Mouse (Mus musculus): ENCODE measurements at regions not wholly inside any gene's neighbourhood (a gene's known extent, or its start where the extent isn't known, plus 50 kb on each side); places are given as distances from the start of the nearest gene placed in this dataset.

GRCm38 (mm10) chr11:64754076-64754475 is 224.8 kb upstream of the Elac2 start:
- Histone ChIP-seq H3K4me2 (replicated peaks; ENCODE audit: low read depth, low read length) (no peak overlapping the region), H3K9ac (replicated peaks; ENCODE audit: low read length) (no peak overlapping the region), H3K27me3 (ENCODE audit: insufficient read depth, low read length) (no peaks in the 10 kb centered on the region), H3K4me3 (ENCODE audit: low read length) (no peak overlapping the region), H3K4me1 (ENCODE audit: insufficient read depth, low read length) (no peaks in the 10 kb centered on the region), H3K27ac (ENCODE audit: low read length) (no peak overlapping the region), H3K36me3 (ENCODE audit: insufficient read depth, low read length) (no peaks in the 10 kb centered on the region), H3K9me3 (ENCODE audit: low read length) (no peaks in the 10 kb centered on the region)
- no peak for ATAC-seq (ENCODE audit: low FRiP score, low TSS enrichment)
- 46% methylated on average over 5 of the region's 5 CpGs for WGBS

- Histone ChIP-seq H3K27ac (ENCODE audit: low read length) (no peak overlapping the region), H3K4me3 (ENCODE audit: low read length) (no peak overlapping the region), H3K36me3 (ENCODE audit: insufficient read depth, low read length) (no peaks in the 10 kb centered on the region), H3K4me2 (replicated peaks; ENCODE audit: low read depth, low read length) (no peak overlapping the region), H3K9me3 (ENCODE audit: low read length) (no peaks in the 10 kb centered on the region), H3K27me3 (ENCODE audit: insufficient read depth, low read length) (no peaks in the 10 kb centered on the region), H3K4me1 (ENCODE audit: insufficient read depth, low read length) (no peaks in the 10 kb centered on the region), H3K9ac (replicated peaks; ENCODE audit: low read length) (no peak overlapping the region)
- no peak for ATAC-seq (ENCODE audit: low FRiP score, low TSS enrichment)
- 88% methylated on average over 1 of the region's 1 CpGs for WGBS
These were observed 223.3 kb upstream of the Elac2 start for GRCm38 (mm10) chr11:64755563-64755962.

- Histone ChIP-seq H3K4me3 (ENCODE audit: low read length) (no peak overlapping the region), H3K9ac (replicated peaks; ENCODE audit: low read length) (no peak overlapping the region), H3K4me1 (ENCODE audit: insufficient read depth, low read length) (no peaks in the 10 kb centered on the region), H3K36me3 (ENCODE audit: insufficient read depth, low read length) (no peaks in the 10 kb centered on the region), H3K9me3 (ENCODE audit: low read length) (no peaks in the 10 kb centered on the region), H3K27me3 (ENCODE audit: insufficient read depth, low read length) (no peaks in the 10 kb centered on the region), H3K27ac (ENCODE audit: low read length) (no peak overlapping the region), H3K4me2 (replicated peaks; ENCODE audit: low read depth, low read length) (no peak overlapping the region)
- no peak for ATAC-seq (ENCODE audit: low FRiP score, low TSS enrichment)
- WGBS, result 86% methylated on average over 3 of the region's 3 CpGs
These were observed 218.2 kb upstream of the Elac2 start for GRCm38 (mm10) chr11:64760626-64761025.

GRCm38 (mm10) chr11:64762755-64763154 is 216.1 kb upstream of the Elac2 start:
- Histone ChIP-seq H3K27me3 (ENCODE audit: insufficient read depth, low read length) (no peaks in the 10 kb centered on the region), H3K4me2 (replicated peaks; ENCODE audit: low read depth, low read length) (no peak overlapping the region), H3K36me3 (ENCODE audit: insufficient read depth, low read length) (no peaks in the 10 kb centered on the region), H3K4me3 (ENCODE audit: low read length) (no peak overlapping the region), H3K9ac (replicated peaks; ENCODE audit: low read length) (no peak overlapping the region), H3K27ac (ENCODE audit: low read length) (no peak overlapping the region), H3K4me1 (ENCODE audit: insufficient read depth, low read length) (no peaks in the 10 kb centered on the region), H3K9me3 (ENCODE audit: low read length) (no peaks in the 10 kb centered on the region)
- no peak for ATAC-seq (ENCODE audit: low FRiP score, low TSS enrichment)
- WGBS, result 67% methylated on average over 3 of the region's 3 CpGs

- Histone ChIP-seq H3K36me3 (ENCODE audit: insufficient read depth, low read length) (no peaks in the 10 kb centered on the region), H3K4me3 (ENCODE audit: low read length) (no peak overlapping the region), H3K4me1 (ENCODE audit: insufficient read depth, low read length) (no peaks in the 10 kb centered on the region), H3K9ac (replicated peaks; ENCODE audit: low read length) (no peak overlapping the region), H3K27ac (ENCODE audit: low read length) (no peak overlapping the region), H3K4me2 (replicated peaks; ENCODE audit: low read depth, low read length) (no peak overlapping the region), H3K9me3 (ENCODE audit: low read length) (no peaks in the 10 kb centered on the region), H3K27me3 (ENCODE audit: insufficient read depth, low read length) (no peaks in the 10 kb centered on the region)
- no peak for ATAC-seq (ENCODE audit: low FRiP score, low TSS enrichment)
- 38% methylated on average over 6 of the region's 6 CpGs for WGBS
These were observed 214.8 kb upstream of the Elac2 start for GRCm38 (mm10) chr11:64764056-64764455.

GRCm38 (mm10) chr11:64776691-64777090 is 202.1 kb upstream of the Elac2 start:
- Histone ChIP-seq H3K4me1 (ENCODE audit: insufficient read depth, low read length) (no peaks in the 10 kb centered on the region), H3K36me3 (ENCODE audit: insufficient read depth, low read length) (no peaks in the 10 kb centered on the region), H3K27me3 (ENCODE audit: insufficient read depth, low read length) (no peaks in the 10 kb centered on the region), H3K4me3 (ENCODE audit: low read length) (no peak overlapping the region), H3K9me3 (ENCODE audit: low read length) (no peaks in the 10 kb centered on the region), H3K4me2 (replicated peaks; ENCODE audit: low read depth, low read length) (no peak overlapping the region), H3K27ac (ENCODE audit: low read length) (no peak overlapping the region), H3K9ac (replicated peaks; ENCODE audit: low read length) (no peak overlapping the region)
- ATAC-seq (ENCODE audit: low FRiP score, low TSS enrichment), result no peak
- WGBS, result 86% methylated on average over 5 of the region's 5 CpGs

GRCm38 (mm10) chr11:64800246-64801121 is 178.4 kb upstream of the Elac2 start:
- no peaks in the 10 kb centered on the region for H3K36me3 ChIP-seq (ENCODE audit: insufficient read depth, low read length)
- no peak for ATAC-seq (ENCODE audit: low FRiP score, low TSS enrichment)
- peaks cover 7% of the 10 kb centered on the region; the same call in 1 of the 2 replicates for H3K4me1 ChIP-seq (ENCODE audit: insufficient read depth, low read length)
- H3K4me3 ChIP-seq (ENCODE audit: low read length), result no peak overlapping the region
- no peak overlapping the region for H3K27ac ChIP-seq (ENCODE audit: low read length)
- 11% methylated on average over 21 of the region's 21 CpGs for WGBS
- no peaks in the 10 kb centered on the region for H3K27me3 ChIP-seq (ENCODE audit: insufficient read depth, low read length)
- no peaks in the 10 kb centered on the region for H3K9me3 ChIP-seq (ENCODE audit: low read length)
- H3K4me2 ChIP-seq (replicated peaks; ENCODE audit: low read depth, low read length), result peak overlapping the region; percentile 38
- no peak overlapping the region for H3K9ac ChIP-seq (replicated peaks; ENCODE audit: low read length)

GRCm38 (mm10) chr11:64801351-64801750 is 177.5 kb upstream of the Elac2 start:
- H3K9ac ChIP-seq (replicated peaks; ENCODE audit: low read length), result no peak overlapping the region
- H3K4me1 ChIP-seq (ENCODE audit: insufficient read depth, low read length), result peaks cover 7% of the 10 kb centered on the region; the same call in 1 of the 2 replicates
- peak overlapping the region; percentile 38 for H3K4me2 ChIP-seq (replicated peaks; ENCODE audit: low read depth, low read length)
- ATAC-seq (ENCODE audit: low FRiP score, low TSS enrichment), result peak; percentile 57; the same call in 1 of the 2 replicates
- H3K27me3 ChIP-seq (ENCODE audit: insufficient read depth, low read length), result no peaks in the 10 kb centered on the region
- no peak overlapping the region for H3K4me3 ChIP-seq (ENCODE audit: low read length)
- WGBS, result 11% methylated on average over 10 of the region's 10 CpGs
- H3K27ac ChIP-seq (ENCODE audit: low read length), result no peak overlapping the region
- no peaks in the 10 kb centered on the region for H3K36me3 ChIP-seq (ENCODE audit: insufficient read depth, low read length)
- H3K9me3 ChIP-seq (ENCODE audit: low read length), result no peaks in the 10 kb centered on the region

- no peak for ATAC-seq (ENCODE audit: low FRiP score, low TSS enrichment)
- Histone ChIP-seq H3K36me3 (ENCODE audit: insufficient read depth, low read length) (no peaks in the 10 kb centered on the region), H3K9ac (replicated peaks; ENCODE audit: low read length) (no peak overlapping the region), H3K4me1 (ENCODE audit: insufficient read depth, low read length) (peaks cover 7% of the 10 kb centered on the region; the same call in 1 of the 2 replicates), H3K27me3 (ENCODE audit: insufficient read depth, low read length) (no peaks in the 10 kb centered on the region), H3K27ac (ENCODE audit: low read length) (no peak overlapping the region), H3K4me2 (replicated peaks; ENCODE audit: low read depth, low read length) (no peak overlapping the region), H3K4me3 (ENCODE audit: low read length) (no peak overlapping the region), H3K9me3 (ENCODE audit: low read length) (no peaks in the 10 kb centered on the region)
- 78% methylated on average over 3 of the region's 3 CpGs for WGBS
These were observed 173.3 kb upstream of the Elac2 start for GRCm38 (mm10) chr11:64805567-64805966.

- Histone ChIP-seq H3K4me3 (ENCODE audit: low read length) (no peak overlapping the region), H3K9ac (replicated peaks; ENCODE audit: low read length) (no peak overlapping the region), H3K4me1 (ENCODE audit: insufficient read depth, low read length) (no peaks in the 10 kb centered on the region), H3K27me3 (ENCODE audit: insufficient read depth, low read length) (no peaks in the 10 kb centered on the region), H3K27ac (ENCODE audit: low read length) (no peak overlapping the region), H3K36me3 (ENCODE audit: insufficient read depth, low read length) (no peaks in the 10 kb centered on the region), H3K9me3 (ENCODE audit: low read length) (no peaks in the 10 kb centered on the region), H3K4me2 (replicated peaks; ENCODE audit: low read depth, low read length) (no peak overlapping the region)
- 77% methylated on average over 6 of the region's 6 CpGs for WGBS
- no peak for ATAC-seq (ENCODE audit: low FRiP score, low TSS enrichment)
These were observed 166.4 kb upstream of the Elac2 start for GRCm38 (mm10) chr11:64812408-64812807.

All from kidney, embryonic 16.5 days (tissue).